21 mouse cellular contexts compared by ENCODE assay signal in genomic region chr14:122008261-122008660, GRCm38 (mm10). TPM values are rescaled to one million over a fixed set of nuclear protein-coding genes. Genes with fewer than 3 reads are reported as not detected.
"Had no signal": no experiment of that assay in that cellular context is flagged by ENCODE, and none has a peak within 500 bp of the region (broad histone marks: within the 10 kb centered on the region; RNA-seq: fewer than 3 reads in every experiment).

No protein-coding gene starts in this region.

- H3K36me3 ChIP-seq: midbrain, embryonic 15.5 days had no signal

- H3K4me3 ChIP-seq: midbrain, embryonic 10.5 days; midbrain, embryonic 12.5 days; midbrain, embryonic 15.5 days; neural tube, embryonic 12.5 days had no signal

- H3K4me1 ChIP-seq: midbrain, embryonic 12.5 days; midbrain, embryonic 15.5 days; neural tube, embryonic 12.5 days had no signal

- H3K27ac ChIP-seq: liver, embryonic 14.5 days; midbrain, embryonic 10.5 days; midbrain, embryonic 12.5 days; midbrain, embryonic 15.5 days; neural tube, embryonic 12.5 days had no signal

- H3K27me3 ChIP-seq: midbrain, embryonic 12.5 days; midbrain, embryonic 15.5 days; neural tube, embryonic 12.5 days had no signal

- ATAC-seq: midbrain, embryonic 15.5 days had no signal

- H3K9ac ChIP-seq: liver, embryonic 14.5 days; lung, embryonic 14.5 days; midbrain, embryonic 12.5 days; midbrain, embryonic 15.5 days; neural tube, embryonic 12.5 days had no signal

- H3K9me3 ChIP-seq: midbrain, embryonic 10.5 days; midbrain, embryonic 12.5 days; midbrain, embryonic 15.5 days; neural tube, embryonic 12.5 days had no signal

- DNase-seq: lung, adult 18-20 months; lung, embryonic 14.5 days; lung, postnatal 10 days; lung, postnatal 4 days; right cerebral cortex, postnatal 14 days; thymus, adult 18-20 months; thymus, postnatal 14 days; thymus, postnatal 36 days had no signal

- H3K4me2 ChIP-seq: lung, embryonic 14.5 days; midbrain, embryonic 12.5 days; midbrain, embryonic 15.5 days; neural tube, embryonic 12.5 days had no signal

RNA-seq across cellular contexts. Expression of gene Timm8a2, which starts 26.2 kb away (rescaled TPM):
- total RNA-seq: megakaryocyte-erythroid progenitor cell, adult 5-6 weeks; monocyte, adult 5-6 weeks had no signal
- polyA plus RNA-seq: liver, embryonic 14.5 days; liver, embryonic 16.5 days; lung, embryonic 14.5 days; lung, embryonic 16.5 days; midbrain, embryonic 10.5 days; midbrain, embryonic 12.5 days; midbrain, embryonic 15.5 days; midbrain, postnatal 0 days; neural tube, embryonic 12.5 days; neural tube, embryonic 14.5 days; stomach, embryonic 14.5 days; stomach, embryonic 16.5 days had no signal
